Mouse (Mus musculus) erythroid progenitor cell, adult 5-6 weeks (primary cell): ENCODE measurements around the gene Chrng. TPM values are rescaled to one million over a fixed set of nuclear protein-coding genes. Genes with fewer than 3 reads are reported as not detected.

Experiments used
- ATAC-seq: replicated peaks from 2 replicates; pipeline ENCODE4 v1.8.0; 2016; ENCODE audit warnings: moderate number of reproducible peaks, mild to moderate bottlenecking, moderate TSS enrichment, inconsistent platforms; ENCODE audit not compliant: poor library complexity, low FRiP score, severe bottlenecking
- total RNA-seq, 2 experiments: library from RNA; stranded (forward) in 1 of 2; stranded (reverse) in 1 of 2; fragments of 150-400 nt in 1 of 2; fragments of 186-747, 209-891 nt in 1 of 2; gene quantifications; 2 replicates each; pipeline versions ENCODE4 v1.2.3 to v1.2.4; 2015 to 2017; ENCODE audit warnings: low replicate concordance in 2 of 2

Chrng gene
- total RNA-seq, 2 experiments from 2014 or later, result not detected

DNA sequence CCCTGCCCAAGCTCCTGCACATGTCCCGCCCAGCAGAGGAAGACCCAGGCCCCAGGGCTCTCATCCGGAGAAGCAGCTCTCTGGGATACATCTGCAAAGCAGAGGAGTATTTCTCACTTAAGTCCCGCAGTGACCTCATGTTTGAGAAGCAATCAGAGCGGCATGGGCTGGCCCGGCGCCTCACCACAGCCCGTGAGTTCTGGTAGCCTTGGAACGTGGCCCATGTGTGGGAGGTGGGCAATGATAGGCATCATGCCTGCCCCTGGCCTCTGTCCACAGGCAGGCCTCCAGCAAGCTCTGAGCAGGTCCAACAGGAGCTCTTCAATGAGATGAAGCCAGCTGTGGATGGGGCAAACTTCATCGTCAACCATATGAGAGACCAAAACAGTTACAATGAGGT, 7.2 kb upstream of the Chrng start:
- ATAC-seq, result no peak

DNA sequence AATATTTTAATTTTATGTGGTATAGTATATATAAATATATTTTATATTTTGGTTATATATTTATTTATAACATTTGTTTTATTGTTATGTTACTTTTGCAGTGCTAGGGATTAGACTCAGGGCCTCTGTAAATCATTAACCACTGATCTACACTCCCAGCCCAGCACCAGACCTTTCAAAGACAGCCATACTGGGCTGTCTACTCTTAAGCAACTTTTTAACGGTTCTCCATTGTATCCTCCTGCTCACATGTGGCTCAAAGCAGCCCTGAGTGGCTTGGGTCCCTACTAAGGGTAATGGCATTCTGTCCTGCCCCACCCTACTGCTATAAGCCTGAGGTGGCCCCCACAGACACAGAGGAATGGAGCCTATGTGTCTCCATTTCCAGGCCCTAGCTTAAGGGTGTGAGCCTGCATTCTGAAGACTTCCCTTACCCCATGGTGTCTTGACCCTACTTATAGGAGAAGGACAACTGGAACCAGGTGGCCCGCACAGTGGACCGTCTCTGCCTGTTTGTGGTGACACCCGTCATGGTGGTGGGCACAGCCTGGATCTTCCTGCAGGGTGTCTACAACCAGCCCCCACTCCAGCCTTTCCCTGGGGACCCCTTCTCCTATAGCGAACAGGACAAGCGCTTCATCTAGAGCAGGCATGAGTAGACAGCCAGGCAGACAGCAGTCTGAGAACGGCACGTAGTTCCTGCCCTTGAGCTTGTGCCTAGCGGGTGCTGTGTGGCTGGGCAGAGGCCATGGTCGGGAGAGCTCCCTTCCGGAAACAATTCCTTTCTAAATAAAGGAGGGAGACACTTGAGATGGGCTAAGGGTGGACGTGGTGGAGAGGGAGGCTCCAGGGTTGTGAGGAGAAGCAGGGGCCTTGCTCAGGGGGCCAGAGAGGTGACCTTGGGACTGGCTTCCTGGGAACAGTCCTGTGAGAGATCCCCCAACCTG, 6.1 kb upstream of the Chrng start:
- no peak for ATAC-seq

DNA sequence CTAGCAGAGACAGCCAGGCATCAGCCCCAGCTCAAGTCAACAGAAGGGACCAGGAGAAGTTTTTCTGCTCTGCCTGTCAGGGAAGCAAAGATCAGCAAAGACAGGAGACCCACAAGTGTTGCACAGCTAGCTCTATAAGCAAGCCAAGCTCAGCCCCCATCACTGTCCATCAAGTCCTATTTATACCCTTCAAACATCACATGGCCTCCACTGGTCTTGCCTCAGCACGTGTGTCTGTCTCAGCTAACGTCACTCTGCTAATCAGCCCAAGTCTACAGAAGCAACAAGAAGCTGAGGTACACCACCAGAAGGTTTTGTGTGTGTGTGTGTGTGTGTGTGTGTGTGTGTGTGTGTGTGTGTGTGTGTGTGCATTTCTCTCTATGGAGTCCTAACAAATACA, 3.6 kb upstream of the Chrng start:
- no peak for ATAC-seq

DNA sequence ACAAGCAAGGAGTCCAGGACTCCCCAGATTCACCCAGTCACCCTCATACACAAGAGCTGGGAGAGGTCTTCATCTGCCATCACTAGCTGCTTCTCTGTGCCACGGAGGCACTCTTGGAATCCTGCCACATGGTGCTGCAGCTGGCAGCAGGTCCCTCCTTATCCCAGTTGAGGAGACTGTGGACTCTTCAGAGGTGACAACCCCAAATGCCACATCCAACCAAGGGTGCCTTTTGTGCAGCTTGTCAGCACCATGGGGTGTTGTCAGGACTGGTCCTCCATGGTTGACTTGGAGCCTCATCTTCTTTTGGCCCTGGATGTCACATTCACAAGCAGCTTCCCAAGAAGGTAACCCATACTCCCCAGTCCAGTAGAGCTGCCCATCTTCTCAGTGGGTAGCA, 2.6 kb upstream of the Chrng start:
- ATAC-seq, result no peak

DNA sequence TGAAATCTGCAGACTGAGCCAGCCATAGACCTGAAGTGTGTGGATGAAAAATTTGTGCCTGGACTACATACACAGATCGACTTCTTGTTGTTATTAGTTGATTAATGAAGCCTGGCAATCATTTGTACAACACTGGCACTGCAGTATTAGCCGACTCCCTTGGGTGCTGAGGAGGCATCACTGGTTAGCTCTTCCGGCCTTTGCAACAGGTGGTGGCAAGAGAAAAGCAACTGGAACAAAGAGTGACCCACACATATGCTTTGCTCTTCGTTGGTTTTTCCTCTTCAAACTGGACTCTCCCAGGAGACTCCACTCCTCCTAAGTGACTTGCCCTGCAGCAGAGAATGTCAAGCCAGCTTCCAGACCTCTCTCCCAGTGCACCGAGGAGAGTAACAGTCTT, 678 bp upstream of the Chrng start:
- ATAC-seq, result no peak

DNA sequence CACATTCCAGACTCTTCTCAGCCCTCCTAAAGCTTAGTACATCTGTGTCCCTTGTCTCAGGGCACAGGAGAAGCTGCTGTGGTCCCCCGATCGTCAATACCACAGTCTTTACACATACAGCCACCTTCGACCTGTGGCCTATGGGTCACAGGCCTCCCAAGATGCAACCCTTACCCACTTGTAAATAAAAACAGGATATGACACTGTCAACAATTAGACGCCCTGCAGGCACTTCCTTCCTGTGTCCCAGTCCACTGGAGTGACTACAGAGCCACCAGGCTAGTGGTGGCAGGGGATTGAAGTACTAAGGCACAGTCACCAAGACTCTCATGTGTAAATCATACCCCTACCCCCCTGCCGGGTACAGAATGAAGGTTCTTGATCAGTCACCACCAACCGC, 581 bp downstream of the Chrng start:
- no peak for ATAC-seq

DNA sequence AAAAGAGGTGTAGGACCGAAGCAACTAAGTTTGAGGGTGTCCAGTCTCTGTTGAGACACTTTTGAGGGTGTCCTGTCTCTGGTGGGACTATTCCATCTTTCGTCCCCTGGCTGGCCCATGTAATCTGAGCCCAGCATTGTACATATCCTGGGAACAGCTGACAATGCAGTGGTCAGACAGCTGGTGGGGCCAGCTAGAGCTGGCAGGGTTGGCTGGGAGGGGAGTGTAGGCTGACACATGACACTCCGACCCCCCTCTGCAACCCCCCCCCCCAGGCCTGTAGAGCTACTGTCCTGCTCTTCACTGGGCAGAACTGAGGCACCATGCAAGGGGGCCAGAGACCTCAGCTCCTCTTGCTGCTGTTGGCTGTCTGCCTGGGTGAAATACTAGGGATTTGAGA, 1.0 kb downstream of the Chrng start:
- ATAC-seq, result no peak

DNA sequence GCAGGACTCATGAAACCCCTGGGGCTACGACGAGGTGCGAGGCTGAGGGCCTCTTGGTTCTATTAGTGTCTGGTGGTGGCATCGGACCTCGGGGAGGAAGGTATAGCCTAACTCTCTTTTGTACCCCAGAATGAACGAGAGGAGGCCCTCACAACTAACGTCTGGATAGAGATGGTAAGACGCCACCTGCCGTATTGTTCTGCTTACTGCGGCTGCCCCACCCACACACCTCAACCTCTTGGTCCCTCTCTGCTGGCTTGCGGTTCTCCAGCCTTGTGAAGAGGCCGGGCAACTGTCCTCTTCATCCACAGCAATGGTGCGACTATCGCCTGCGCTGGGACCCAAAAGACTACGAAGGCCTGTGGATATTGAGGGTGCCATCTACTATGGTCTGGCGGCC, 1.9 kb downstream of the Chrng start:
- no peak for ATAC-seq

DNA sequence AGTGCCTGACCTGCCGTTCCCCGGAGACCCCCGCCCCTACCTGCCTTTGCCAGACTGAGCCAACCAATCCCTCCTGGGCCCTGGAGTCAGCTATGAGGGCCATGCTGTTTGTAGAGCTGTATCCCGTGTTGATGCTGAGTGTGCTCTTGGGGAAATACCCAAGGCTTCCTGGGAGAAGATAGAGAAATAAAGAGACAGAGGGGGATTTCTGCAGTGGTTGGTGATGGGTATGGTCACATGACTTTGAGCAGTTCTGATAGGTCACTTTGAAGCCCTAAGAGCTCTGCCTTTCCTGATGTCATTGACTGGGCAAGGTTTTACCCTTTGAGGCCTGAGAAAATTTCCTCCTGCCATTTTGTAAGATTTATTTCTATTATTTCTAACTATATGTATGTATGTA, 7.0 kb downstream of the Chrng start:
- ATAC-seq, result no peak

DNA sequence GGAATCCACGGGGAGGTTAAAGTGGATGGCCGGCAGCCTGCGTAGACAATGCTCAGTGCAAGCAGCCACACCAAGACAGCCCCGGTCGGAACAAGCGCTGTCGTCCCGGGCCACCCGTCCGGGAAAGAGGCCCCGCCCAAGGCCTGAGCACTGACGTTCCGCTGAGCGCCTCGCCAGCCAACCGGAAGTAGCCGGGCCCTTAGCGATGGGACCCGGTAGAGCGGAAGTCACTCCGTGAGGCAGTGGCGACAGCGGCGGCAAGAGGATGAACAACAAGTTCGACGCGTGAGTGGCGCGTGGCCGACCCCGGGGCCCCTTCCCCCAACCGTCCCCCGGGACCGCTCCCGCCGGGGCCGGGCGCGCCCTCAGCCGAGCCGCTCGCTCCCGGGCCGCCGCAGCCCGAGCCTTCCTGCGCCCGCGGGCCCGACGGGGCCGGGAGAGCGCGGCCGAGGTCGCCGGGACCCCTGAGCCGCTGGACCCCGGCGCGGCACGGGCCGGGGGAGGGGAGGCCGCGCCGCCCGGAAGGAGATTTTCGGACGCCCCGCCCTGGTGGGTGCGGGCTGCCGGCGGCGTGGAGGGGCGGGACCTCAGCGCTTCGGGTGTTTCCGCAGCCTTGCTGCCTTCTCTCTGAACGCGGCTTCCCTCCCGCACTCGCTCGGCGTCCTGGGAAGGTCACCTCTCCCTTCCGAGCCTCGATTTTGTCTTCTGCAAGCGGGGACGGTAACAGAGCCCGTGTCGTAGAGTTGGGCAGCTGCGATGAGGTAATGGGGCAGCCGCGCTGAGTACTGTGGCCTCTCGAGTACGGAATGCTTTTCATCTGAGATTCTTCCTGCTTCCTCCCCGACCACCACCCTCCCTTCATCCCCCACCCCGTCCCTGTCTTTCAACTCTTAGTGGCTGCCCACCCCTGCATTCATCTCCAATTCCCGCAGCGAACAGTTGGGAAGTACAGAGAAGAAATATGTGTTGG, 9.6 kb downstream of the Chrng start, which contains the start of gene Eif4e2:
Gene Eif4e2, plus strand, starts transcription at position 180 of the 970 bp plus-strand sequence.
- ATAC-seq, result peak; percentile 97

DNA sequence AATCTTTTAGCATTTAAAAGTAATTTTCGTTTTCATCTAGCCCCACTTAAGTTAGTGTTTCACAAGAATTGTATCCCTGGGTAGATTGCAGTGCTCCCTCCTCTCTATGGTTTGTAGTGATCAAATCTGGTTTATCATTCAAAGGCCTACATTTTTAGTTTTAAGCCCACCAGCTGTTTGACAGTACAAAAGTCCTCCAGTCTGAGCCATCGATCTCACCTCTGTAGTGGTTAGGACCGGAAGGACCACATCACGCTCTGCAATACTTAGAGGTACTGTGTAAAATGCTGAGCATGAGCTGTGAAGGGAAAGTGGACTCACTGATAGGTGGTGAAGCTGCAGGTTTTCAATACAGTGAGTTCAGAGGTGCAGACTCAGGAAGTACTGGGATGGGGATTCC, 10.3 kb downstream of the Chrng start:
- ATAC-seq, result no peak

DNA sequence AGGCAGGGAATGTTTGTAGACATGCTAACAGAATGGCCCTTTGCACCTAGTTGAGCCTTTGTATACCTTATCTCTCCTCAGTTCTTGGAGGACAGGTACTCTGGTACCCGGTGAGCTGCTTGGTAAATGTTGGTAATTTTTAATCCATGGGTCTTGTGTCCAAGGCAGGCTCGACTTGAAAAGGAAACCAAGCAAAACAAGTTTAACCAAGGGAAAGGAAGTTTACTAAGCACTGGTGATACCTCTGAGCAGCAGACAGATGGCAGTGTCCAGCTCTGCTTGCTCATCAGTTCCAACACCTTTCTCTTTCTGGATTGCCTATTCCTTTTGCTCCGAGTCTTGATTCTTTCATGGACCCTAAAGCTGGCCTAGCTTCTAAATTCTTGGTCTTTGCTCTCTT, 13.5 kb downstream of the Chrng start:
- ATAC-seq, result no peak

DNA sequence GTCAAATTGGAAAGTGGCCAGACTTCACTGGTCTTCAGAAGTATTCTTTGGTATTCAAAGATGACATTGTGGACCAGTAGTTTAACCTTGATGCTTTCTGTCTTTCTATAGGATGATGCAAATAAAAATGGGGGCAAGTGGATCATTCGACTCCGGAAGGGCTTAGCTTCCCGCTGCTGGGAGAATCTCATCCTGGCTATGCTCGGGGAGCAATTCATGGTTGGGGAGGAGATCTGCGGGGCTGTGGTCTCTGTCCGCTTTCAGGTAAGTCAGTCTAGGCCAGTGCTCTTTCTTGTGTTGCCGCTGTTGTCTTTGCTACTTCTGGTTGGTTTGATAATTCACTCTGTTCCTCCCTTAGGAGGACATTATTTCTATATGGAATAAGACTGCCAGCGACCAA, 21.3 kb downstream of the Chrng start:
- no peak for ATAC-seq

DNA sequence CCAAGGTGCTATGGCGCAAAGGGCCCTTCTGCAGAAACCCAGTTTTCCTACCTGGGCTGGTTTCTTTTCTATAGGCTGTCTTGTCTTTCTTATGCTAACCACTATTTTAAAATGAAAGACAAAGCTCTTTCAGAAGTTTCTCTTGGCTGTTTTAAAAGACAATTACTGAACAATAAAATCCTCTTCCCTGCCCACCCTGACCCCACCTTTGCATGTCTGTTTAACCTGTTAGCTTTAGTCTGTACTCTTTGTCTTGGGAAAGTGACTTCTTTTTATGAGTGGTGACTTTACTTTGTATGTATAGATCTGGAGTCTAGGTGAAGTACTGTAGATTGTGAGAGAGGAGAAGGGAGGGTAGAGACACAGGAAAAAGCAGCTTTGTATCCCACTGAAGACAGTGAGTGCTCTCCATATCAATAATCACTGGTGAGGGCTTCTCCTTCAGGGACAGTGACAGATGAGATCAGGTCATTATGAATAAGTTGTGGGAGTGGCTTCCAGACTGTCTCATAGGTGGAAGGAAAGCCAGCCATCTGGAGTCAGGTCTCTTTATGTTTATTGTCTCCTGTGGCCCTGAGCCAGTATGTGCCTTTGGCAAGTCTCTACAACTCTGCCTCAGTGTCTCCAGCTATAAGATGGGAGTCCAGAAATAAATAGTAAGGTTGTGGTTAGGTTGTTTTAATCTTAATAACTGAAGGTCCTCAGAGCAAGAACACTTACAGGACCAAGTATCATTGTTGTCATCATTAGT, 22.1 kb downstream of the Chrng start:
- no peak for ATAC-seq

DNA sequence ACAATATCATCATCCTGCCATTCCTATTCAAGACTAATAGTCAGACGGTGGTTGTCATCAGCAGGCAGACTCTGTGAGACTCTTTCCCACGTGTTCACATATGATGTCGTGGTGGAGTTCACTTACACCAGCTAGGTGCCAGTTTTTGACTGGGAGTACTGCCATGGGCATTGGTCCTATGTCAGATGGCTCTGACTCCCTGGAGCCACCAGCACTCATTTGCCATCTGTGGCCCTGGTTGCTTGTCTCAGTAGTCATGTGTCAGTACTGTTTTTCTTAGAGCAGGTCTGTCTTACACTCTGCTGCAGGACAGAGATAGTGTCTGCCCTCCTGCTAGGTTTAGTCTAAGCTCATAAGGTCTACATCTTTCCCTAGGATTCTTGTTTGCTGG, 22.7 kb downstream of the Chrng start:
- ATAC-seq, result no peak

DNA sequence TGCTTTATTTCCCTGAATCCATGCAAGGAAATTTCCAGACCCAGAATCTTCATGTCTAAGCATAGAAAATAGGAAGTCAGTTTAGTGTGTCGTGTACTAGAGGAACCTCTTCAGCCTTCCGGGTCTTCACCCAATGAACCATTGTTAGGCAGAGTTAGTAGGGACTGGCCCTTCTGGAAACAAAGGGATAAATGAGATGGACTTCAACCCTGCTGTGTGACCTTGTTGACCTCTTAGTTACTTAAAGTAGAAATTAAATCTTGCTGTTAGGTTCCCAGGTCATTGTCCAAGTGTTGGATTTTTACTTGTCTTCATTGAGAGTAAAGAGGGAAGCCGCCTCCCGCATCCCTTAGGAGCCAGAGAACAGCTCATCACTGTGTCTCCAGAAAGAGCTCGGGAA, 26.1 kb downstream of the Chrng start:
- no peak for ATAC-seq

DNA sequence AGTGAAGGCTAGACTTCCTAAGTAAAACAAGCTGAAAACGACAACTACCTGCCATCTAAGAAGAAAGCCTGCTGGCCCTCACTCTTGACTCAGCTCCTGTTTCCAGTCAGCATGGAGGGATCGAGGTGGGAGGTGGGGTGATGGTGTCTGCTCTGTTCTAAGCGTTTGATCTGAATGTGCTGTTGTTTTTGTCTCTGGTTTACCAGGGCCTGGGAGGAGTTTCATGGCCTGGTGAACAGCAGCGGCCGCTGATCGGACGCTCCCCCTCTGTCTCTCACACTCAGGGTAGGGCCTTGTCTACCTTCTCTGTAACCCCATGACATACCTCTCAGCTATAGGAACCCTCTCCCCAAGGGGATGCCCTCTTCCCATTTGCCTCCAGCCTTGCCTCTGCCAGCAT, 27.7 kb downstream of the Chrng start:
- no peak for ATAC-seq

DNA sequence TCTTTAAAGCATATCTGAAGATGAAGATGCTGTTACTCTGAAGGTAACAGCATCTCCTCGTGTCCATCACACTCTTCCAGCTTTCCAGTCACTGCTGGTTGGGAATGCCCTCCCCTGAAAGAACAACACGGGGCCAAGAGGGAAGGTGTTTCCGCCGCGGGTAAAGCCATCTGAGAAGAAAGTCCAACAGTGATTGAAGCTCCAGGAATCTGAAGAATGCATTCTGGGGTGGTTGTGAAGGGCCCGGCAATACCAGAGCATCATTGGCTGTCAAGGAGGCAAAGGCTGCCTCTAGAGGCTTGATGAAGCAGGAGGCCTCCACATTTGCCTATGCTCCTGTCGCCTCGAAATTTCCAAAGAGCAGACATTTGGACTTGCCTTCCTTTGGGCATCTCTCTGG, 34.6 kb downstream of the Chrng start:
- ATAC-seq, result no peak

DNA sequence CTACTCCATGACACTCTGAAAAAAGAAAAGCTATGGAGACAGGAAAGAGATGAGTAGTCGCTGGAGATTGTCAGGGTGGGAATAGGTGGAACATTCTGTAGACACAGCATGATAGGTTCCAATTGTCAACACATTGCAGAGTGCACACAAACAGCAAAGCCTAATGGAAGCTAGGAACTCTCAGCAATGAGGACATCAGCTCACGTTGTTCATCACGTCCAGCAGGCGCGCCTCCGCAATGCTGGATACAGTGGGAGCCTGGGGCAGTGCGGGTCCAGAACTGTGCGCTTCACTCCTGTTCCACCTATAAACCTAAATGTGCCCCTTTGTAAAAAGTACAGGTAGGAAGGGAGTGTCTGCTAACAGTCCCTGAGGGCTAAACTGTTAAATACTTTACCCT, 38.6 kb downstream of the Chrng start:
- ATAC-seq, result no peak

DNA sequence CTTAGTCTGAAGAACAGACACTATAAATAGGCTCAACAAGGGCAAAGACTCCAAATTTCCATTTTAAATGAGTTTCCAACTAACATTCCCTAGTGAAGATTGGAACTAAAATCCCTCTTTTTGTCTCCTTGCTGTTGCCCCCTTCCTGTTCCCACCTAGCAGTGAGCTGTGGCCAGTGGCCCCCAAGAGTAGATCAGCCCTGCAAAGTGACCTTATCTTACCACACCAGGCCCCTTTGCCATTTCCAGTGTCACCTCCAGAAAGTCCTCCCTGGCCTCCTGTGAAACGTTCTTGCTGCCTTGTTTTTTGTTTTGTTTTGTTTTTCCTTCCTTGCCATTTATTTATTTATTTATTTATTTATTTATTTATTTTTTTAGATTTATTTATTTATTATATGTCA, 41.0 kb downstream of the Chrng start:
- no peak for ATAC-seq
